Mouse (Mus musculus) erythroid progenitor cell, adult 5-6 weeks (primary cell): ENCODE measurements around the gene Vstm2a. TPM values are rescaled to one million over a fixed set of nuclear protein-coding genes. Genes with fewer than 3 reads are reported as not detected.

Experiments
- ATAC-seq: replicated peaks from 2 replicates; pipeline ENCODE4 v1.8.0; 2016; ENCODE audit warnings: moderate number of reproducible peaks, mild to moderate bottlenecking, moderate TSS enrichment, inconsistent platforms; ENCODE audit not compliant: poor library complexity, low FRiP score, severe bottlenecking
- total RNA-seq, 2 experiments: library from RNA; stranded (forward) in 1 of 2; stranded (reverse) in 1 of 2; fragments of 150-400 nt in 1 of 2; fragments of 186-747, 209-891 nt in 1 of 2; gene quantifications; 2 replicates each; pipeline versions ENCODE4 v1.2.3 to v1.2.4; 2015 to 2017; ENCODE audit warnings: low replicate concordance in 2 of 2

Vstm2a gene
- total RNA-seq (2015; ENCODE audit: low replicate concordance), result not detected in 2 replicates
- total RNA-seq (2017; ENCODE audit: low replicate concordance), result not detected in 2 replicates

- no peak for ATAC-seq
Measured at GRCm38 (mm10) chr11:16257473-16257921, at the start of gene Vstm2a. Gene Vstm2a (plus strand): TSS chr11:16257724.

- ATAC-seq, result no peak
Measured at GRCm38 (mm10) chr11:16257011-16257410, 513 bp upstream of the Vstm2a start.

GRCm38 (mm10) chr11:16258300-16258699 is 776 bp downstream of the Vstm2a start:
- no peak for ATAC-seq

- no peak for ATAC-seq
Measured at GRCm38 (mm10) chr11:16259876-16260275, 2.4 kb downstream of the Vstm2a start.

- ATAC-seq, result no peak
Measured at GRCm38 (mm10) chr11:16260764-16261578, 3.4 kb downstream of the Vstm2a start.

- ATAC-seq, result no peak
Measured at GRCm38 (mm10) chr11:16268396-16268795, 10.9 kb downstream of the Vstm2a start.

DNA sequence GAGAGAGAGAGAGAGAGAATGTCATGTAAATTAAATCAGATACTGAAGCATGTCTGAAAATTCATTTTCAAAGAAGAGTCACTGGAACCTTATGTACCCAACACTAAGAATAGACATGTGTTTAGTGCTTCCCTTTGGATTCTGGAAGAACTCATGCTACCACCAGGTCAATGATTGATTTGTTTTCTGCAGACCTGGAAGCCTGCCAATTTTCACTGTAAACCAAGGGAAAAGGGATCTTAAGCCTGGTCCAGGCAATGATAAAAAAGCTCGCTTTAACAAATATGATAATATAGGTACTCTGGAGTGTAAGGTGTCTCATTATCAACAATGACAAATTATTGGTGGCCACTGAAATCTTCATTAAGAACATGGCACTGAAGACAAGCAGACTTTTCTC is 32.9 kb downstream of the Vstm2a start:
- ATAC-seq, result no peak

DNA sequence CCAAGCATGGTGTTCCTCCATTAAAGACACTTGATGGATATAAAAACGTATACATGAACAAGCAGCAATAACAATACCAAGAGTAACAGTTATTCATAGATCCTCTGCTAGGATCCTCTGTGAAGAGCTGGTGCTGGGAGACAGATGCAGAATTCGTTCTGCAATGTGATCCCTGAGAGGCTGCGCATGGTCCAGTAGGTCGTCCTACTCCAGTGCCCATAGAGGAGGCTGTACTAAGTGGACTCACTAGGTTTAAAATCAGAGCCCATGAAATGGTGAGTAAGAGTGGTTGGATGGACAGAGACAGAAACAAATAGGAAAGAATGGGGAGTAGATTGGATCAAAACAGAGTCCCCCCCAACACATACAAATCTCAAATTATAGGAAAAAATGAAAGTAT is 35.4 kb downstream of the Vstm2a start:
- ATAC-seq, result no peak

DNA sequence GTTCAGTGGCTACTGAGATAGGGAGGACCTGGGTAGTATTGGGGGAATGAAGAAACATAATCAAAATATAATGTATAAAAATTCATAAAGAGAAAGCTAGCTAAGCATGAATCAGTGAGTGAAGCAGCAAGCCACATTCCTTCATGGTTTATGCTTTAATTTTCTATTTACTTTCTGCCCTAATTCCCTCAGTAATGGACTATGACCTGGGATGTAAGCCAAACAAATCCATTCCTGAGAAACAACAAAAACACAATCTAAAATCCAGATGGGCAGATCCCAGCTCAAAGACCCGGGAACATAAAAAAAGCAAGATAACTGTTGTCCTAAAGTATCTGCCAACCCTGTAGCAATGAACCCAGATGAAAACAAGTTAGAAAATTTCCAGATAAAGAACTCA is 39.0 kb downstream of the Vstm2a start:
- no peak for ATAC-seq

DNA sequence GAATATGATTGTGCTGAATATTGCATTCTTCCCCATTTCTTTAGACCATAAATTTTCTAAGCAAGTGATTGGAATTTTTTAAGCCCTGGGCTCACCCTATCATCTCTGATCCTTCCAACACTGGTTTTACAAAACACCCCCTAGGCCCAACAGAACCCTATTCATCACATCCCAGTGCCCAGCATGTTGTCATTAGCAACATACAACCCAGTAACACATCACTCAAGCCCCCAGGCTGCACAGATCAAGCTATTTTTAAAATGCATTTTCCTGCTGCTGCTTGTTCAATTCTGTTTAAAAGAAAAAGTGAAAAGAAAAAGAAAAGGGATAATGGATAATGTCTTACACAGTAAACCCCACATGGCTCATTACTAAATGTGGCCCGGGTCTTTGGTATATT is 42.0 kb downstream of the Vstm2a start:
- no peak for ATAC-seq

DNA sequence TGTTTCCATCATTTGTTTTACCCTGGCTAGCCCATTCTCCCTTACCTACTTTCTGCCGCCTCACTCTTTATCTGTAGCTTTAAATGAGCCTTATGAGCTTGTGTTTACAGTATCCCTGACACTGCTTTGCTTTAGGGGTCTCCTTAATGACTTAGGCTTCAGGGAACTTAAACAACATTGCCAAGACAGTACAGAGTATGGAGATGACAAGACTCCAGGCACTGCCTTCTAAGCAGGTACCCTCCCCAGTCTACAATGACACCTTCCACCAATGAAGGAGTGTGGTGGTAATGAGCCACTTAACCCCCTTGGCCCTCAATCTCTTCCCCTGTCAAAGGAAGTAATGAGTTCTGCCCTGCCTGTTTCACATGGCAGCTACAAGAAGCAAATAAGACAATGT is 42.4 kb downstream of the Vstm2a start:
- ATAC-seq, result no peak

DNA sequence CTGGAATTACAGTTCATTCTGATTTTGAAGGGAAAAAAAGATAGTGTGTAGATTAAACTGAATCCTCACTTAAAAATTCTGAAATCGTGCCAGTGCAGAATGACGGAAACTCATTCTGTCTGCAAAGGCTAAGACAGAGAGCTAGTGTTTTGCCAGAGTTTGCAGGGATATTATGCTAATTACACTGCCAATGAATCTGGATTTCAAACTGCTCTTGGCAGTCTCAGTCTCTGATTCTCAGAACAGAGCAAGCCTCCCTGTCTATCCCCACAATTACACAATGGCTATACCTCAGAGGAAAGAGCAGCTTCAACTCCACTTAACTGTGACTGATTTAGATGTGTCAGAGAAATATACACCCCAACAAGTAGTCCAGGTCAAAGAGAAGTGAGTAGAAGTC is 43.2 kb downstream of the Vstm2a start:
- ATAC-seq, result no peak

GRCm38 (mm10) chr11:16315097-16315496 is 57.6 kb downstream of the Vstm2a start:
- no peak for ATAC-seq

DNA sequence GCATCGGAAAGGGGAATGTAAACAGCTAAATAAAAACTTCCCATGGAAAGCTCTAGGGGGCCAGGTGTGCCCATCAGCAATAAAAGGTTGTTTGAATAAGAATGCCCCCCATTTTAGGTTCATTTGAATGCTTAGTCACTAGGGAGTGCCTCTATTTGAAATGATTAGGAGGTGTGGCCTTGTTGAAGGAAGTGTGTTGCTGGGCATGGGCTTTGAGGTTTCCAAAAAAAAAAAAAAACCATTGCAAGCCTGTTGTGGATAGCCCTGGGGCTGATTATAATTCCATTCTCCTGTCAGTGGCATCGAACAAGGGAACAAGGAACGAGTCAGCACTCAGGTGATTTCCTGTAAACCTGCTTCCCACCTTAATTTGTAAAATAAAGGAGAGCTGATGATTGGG is 87.7 kb downstream of the Vstm2a start:
- ATAC-seq, result no peak

DNA sequence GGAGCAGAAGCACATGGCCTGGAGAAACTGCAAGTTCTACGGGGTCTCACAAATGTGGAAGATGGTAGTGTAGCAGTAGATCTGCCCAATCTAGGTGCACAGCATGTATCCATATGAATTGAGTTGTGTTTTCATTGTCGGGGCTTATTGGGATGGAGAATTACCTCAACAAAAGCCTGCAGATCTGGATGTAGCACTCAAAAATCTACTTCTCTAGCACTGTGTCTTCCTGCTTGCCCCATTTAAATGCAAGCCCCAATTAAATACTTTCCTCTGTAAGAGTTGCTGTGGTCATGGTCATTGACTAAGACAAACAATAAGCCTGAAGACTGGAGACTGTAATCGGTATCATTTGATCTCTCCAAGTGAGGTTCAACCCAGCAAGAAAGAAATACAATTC is 88.2 kb downstream of the Vstm2a start:
- ATAC-seq, result no peak

DNA sequence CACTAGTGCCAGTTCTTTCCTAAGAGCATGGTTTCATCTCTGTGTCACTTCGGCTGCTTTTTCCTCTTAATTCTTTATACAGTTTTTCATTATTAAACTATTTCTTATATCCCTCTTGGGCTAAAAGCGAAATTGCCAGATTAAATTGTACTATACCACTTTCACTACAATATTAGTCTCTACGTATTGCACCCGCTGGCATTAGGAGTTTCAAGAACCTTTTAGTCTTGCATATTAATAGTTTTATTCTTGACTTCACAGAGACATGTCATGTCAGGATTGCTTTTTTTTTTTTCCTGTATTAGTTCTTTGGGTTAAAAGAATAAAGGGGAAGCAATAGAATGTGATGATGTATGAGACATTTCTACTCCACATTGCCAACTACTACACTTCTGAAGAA is 94.4 kb downstream of the Vstm2a start:
- ATAC-seq, result no peak

DNA sequence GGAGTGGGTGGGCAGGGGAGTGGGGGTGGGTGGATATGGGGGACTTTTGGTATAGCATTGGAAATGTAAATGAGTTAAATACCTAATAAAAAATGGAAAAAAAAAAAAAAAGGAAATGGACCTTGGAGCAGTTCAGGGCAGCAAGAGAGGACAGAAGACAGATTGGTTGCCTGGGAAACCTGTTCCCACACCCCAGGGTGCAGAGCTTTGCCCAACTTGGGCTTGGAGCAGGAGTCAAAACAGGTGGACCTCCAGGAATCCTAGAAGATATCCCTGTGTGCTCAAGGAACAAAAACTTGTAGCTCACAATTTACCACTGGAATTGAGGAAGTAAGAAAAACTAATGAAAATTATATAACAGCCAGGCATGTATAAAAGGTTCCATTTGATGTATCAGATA is 96.8 kb downstream of the Vstm2a start:
- no peak for ATAC-seq

DNA sequence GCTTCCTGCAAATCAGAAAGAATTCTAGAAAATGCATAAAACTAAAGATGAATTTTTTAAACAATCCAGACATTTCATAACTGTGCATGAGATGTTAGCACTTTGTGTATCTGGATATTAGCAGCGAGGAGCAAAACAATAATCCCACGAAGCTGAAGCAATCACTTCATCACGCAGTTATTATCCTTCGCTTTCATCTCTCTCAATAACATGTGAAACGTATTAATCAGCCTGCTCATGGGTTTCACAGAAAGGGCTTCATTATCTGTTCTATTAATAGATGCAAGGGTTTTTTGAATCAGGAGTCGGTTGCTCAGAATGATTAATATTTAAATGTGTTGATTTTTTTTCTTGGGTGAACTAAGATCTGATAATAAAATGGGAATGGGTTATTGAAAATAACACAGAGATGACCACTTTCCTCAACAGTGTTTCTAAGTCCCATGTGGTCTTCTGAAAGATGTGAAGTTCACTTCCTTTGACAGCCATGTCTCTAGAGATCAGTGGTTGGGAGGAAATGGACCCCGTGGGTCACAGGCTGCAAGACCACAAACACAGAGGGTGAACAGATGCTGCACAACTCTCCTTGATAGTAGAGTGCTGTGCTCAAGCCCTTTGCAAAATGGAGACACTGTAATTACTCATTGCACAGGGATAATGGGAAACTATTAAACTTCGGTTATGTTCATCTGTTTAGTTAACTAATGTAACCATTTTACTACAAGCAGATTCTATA is 109.5 kb downstream of the Vstm2a start:
- ATAC-seq, result no peak

DNA sequence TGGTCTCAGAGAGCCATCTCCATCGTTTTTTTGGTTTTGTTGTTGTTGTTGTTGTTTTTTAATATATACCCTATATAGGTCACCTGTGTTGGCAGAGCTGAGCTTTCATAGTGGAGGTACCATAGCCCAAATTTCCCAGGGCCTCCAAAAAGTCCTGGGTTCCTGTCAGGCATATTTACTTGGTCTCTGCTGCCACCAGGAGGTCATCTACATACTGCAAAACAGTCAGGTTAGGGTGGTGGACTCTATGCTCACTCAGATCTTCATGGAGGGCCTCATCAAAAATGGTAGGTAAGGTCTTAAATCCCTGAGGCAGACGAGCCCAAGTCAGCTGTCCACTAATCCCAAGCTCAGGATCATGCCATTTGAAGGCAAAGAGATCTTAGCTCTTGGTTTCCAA is 146.1 kb downstream of the Vstm2a start:
- no peak for ATAC-seq

DNA sequence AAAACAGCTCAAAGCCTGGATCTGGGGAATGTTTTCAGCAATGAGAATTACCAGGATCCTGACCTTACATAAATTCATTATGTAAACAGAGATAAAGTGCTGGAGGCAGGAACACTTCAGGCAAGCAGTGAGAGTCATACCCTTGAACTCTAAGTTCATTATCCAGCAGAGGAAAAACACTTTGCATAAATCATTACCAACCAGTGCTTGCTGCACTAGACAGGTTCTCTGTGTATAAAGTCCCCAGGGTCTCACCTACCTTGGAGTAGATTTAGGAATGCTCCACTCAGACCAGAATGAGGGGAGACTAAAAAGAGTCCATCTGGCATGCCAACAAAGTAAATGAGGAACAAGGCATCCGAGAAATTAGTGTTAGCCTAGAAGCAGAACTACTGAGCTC is 154.2 kb downstream of the Vstm2a start:
- no peak for ATAC-seq

DNA sequence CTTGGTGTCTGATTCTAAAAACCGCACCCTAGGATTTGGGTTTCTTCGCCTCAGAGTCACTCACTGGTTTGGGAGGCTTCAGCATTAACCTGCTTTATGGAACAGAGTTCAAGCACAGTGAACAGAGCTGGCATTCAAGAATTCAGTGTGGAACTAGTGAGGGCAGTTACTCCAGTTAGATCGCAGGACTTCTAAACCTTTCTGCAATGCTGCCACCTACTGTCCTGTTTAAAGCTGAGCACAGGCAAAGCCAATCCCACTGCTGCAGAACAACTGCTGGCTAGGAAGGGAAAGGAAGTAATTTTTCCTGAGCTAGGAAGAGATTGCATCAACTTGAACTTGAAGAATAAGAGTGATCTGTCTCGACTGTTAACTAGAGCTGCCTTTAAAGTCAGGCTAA is 155.1 kb downstream of the Vstm2a start:
- 0 out of 2 replicates have a peak, but pooled peaks have one; percentile 49 for ATAC-seq
